Mouse (Mus musculus): ENCODE results near the gene Lrrc51.
A peak's percentile ranks its signal among the peaks of the same experiment; 100 is the strongest.
"Not testable (repeated sequence)": the region's sequence is repeated elsewhere in the genome, so short reads cannot be mapped to it uniquely, and the experiment has no call there.

Gene Lrrc51

DNA sequence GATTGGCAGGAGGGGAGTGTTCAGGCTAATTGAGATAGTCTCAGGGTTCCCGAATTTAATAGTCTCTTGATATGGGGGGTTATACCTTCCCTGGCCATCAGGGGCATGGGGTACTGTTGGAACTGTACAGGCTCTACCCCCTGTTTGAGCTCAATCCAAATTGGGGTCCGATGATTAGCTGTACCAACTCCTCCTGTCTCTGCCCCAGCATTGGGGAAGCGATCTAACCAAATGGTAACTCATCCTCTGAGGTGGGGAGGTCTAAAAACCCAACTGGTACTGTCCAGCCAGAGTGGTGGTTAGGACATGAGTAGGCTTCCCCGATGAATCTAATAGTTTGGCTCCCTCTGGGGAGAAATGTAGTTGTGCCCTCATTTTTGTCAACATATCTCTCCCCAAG, 3.3 kb upstream of the Lrrc51 start:
- DNase-seq = no peak

DNA sequence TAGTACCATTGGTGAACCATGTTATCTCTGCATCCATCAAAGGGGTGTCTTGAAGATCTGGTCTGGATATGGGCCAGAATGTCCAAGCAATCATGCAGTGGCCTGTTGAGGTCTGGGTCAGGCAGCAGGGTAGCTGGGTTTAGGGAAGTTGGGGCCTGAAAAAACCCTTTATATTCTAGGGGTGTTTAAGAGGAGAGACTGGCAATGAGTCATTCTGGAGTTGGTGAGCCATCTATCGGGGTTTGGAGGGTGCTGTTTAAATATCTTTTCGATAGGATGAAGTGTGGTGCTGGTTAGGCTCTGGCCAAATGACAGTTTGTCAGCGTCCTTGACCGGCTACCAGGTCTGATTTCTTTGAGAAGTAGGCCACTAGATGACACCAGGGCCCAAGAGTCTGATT, 2.3 kb upstream of the Lrrc51 start:
- DNase-seq = no peak

DNA sequence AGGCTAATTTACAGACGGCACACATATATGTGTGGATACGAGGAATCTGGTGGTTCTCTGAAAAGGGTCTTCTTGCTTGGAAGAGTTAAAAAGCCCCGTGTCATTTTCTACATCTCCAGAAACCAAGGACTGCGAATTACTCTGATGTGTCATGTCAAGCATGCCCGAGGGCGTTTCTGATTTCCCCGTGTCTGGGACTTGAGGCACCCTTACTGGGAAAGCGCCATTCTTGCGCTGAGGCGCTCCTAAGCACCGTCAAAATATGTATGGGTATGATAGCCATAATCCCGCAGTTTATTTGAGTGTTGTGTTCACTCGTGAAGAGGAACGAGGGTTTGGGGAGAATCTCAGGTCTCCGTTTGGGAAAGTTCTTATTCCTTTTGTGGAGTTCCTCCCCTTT, 395 bp downstream of the Lrrc51 start:
- DNase-seq = peak; percentile 62

DNA sequence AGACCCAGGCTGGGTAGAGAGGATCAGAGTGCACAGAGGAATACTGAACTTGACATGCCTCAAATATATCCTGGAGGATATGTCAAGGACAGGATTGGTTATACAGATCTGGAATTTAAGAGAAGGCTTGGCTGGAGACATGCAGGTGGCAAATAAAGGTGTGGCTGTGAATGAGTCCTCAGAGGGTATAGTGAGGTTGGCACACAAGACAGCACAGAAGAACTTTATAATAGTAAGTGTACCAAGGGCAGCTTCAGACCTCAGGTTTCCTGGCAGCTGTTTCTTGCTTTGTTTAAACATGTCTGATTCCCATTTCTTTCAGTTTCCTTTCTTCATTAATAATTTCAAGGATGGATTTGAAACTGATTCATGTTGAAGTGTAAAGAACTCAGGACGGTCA, 1.1 kb downstream of the Lrrc51 start:
- no peak for DNase-seq

DNA sequence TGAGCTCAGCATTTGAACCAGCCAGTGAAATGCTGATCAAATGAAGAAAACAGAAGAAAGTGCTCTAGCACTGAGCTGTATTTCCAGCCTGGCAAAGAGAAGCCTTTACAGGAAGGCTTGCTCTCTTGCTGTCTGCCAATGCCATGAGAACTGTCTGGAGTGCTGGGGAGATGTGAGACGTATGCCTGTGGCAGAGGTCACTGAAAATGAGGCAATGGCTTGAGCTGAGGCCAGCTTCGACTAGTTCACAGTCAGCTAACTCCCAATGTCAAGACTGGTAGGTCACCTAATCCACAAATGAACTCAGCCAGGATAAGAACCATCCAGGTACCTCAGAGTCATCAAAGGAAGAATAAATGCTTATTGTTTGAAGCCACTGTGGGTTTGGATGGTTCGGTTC, 5.6 kb downstream of the Lrrc51 start:
- no peak for DNase-seq

DNA sequence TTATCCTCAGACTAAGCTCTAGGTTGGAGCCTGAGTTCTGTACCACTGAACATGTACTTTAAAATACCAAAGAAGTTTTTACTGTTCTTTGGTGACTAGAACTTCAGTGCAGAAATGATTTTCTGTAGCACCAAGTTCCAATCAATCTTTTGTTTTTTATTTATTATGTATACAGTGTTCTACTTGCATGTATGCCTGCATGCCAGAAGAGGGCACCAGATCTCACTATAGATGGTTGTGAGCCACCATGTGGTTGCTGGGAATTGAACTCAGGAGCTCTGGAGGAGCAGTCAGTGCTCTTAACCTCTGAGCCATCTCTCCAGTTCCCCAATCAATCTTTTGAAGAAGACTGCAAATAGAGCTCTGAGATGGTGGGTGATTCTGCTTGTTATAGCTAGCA, 7.8 kb downstream of the Lrrc51 start:
- not testable (repeated sequence) for DNase-seq

DNA sequence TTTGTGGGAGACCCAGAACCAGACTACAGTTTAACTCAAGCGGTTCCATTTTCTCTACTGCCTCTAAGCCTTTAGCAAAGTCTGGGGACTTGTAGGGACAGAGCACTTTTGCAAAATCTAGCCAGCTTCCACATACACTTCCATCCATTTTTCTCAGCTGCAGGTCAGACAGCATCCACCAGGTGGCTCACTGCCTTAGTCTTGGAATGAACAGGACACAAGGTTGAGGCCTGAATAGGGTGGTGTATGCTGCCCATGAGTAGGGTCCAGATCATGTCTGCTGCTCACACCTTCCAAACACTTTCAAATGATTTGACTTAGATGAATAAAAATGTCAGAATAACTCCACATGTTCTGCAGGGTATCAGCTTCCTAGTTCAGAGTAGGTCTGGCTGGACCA, 15.6 kb downstream of the Lrrc51 start:
- DNase-seq = peak; percentile 71

DNA sequence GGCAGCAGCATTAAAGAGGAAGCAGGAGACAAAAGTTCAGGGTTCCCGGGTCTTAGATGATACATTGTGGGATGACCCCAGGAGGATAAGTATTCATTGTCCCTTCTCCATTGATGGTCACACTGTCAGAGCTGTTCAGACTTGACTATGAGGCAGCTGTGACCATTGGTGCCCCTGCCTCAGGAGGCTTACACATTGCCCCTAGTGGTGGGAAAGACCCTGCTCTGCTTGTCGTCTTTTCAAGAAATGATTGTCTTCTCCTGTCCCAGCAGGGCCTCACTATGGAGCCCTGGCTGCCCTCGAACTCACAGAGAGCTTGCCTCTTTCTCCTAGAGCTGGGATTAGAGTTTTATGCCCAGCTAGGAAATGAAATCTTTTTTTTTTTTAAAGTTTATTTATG, 21.7 kb downstream of the Lrrc51 start:
- no peak for DNase-seq

DNA sequence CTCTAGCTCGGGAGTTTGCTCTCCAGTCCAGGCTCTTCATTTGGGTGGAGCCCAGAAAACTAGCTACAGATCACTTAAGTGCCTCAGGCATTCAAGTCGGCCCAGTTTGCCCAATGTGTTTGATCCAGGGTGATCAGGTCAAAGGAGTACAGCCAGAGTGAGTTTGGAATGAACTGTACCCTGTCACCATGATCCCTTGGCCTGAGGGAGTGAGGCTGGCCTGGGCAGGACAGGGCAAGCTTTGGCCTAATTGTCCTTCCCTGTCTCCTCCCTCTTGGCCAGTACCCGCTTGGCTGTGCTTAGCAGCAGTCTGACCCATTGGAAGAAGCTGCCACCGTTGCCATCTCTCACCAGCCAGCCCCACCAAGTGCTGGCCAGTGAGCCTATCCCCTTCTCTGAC, 23.6 kb downstream of the Lrrc51 start:
- no peak for DNase-seq

DNA sequence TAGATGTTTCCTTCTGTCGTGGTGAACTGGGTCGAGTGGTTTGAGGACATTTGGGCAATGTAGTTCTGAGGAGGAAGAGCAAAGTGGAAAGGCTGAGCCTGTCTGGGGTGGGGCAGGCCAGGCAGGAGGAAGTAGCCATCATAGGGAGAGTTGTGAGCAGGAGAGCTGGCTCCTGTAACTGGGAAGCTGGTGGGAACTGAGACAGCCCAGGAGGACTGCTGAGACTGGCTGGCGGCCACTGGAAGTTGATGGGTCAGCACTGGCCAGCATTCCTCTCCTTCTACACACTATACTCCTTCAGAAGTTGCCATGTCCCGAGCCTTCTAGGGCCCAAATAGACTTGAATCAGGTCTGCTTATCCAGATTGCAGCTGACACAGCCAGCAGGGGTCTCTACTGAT, 25.3 kb downstream of the Lrrc51 start:
- no peak for DNase-seq

DNA sequence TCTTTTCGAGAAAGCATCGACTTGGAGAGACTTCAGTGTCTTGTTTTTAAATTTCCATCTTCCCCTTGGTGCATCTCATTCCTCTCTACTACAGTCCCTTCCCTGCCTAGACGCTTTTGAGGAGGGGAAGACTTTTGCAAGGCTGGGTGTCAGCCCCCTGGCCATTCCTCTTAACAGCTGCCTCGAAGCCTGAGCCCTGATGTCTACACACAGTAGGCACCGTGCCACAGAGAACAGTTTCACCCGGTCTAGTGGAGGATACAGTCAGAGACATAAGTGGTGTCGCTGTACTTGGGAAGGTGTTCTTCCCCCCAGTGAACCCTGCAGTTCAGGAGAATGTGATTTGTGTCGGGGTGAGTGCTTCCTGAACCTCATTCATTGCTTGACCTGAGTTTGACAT, 27.0 kb downstream of the Lrrc51 start:
- DNase-seq = no peak

DNA sequence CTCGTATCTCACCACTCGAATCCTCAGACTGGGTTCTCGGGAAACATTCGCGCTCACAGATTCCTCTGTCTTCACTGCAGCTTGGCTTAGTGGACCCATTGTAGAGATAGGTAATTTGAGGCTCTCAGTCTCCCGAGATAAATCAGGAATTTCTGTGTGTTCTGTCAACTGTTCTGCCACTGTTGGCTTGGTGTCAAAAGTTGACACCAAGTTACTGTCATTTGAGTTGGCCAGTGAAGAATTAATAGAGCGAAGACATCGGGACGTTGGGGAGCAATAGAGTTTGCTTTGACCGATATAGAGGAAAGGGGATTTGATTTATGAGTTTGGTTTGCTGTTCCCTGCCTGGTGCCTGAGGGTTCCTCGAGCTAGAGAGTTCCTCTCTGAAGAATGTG, 27.4 kb downstream of the Lrrc51 start, which contains the start of gene Tomt:
Gene Tomt (minus strand): TSS at position 73 of the 395 bp plus-strand sequence.
- DNase-seq = no peak

DNA sequence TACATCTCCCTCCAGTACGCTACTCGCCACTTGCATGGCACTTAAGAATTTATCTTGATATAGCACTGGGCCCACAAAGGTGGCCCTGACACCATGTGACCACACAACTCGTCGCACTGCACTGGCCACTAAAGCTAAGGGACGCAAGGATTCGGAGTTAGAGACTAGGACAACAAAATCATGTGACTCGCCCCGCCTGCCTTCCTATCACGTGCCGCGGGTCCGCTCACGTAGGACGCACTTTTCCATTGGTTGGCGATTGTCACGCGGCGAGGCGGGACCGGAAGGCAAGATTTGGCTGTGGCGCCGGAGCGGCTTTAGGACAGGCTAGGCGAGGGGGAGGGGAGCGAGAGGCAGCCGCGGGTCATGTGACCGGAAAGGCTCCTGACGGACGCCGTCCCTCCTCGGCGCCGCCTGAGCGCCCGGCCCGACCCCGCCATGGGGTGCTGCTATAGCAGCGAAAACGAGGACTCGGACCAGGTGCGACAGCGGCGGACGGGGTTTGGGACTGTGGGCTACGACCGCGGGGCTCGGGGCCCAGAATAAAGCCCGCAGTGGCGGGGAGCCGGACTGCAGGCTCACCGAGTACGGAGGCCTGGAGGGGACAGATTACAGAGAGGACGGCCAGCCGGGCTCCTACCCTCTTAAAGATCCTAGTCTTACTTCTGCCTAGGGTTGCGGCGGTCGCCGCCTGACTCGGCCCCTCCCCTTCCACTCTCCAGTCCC, 28.0 kb downstream of the Lrrc51 start, which contains the start of gene Lamtor1:
Gene Lamtor1 (plus strand): TSS at position 344 of the 726 bp plus-strand sequence.
- DNase-seq = peak; percentile 99

DNA sequence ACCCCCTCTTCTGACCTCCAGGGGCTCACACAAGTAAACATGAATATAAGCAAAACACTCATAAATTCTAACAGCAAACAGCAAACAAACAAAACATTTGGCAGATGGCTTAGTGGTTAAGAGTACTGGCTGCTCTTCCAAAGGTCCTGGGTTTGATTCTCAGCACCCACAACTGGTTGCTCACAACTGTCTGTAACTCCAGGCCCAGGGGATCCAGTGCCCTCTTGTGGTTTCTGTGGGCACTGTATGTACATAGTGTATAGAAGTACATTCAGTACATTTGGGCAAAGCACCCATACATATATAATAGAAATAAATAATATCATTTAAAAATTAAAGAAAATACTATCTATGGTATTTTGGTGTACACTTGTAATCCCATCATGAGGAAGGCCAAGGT, 30.8 kb downstream of the Lrrc51 start:
- DNase-seq = no peak

DNA sequence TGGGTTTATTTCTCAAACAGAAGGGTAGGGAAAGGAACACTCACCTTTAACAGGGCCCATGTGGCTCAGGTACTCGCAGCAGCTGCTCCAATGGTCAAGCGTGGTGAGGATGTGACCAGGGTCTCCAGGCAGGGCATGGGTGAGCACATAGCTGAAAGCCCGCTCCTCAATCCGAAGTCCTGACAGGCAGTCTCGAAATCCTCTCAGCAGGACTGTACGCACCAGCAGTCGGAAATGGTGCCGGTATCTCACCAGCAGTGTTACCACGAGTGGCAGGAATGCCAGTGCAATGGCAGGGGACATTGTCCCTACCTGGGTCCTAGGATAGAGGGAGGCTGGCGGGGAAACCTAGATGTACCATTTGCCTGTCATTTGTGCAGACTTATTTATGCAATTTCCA, 31.7 kb downstream of the Lrrc51 start:
- no peak for DNase-seq

DNA sequence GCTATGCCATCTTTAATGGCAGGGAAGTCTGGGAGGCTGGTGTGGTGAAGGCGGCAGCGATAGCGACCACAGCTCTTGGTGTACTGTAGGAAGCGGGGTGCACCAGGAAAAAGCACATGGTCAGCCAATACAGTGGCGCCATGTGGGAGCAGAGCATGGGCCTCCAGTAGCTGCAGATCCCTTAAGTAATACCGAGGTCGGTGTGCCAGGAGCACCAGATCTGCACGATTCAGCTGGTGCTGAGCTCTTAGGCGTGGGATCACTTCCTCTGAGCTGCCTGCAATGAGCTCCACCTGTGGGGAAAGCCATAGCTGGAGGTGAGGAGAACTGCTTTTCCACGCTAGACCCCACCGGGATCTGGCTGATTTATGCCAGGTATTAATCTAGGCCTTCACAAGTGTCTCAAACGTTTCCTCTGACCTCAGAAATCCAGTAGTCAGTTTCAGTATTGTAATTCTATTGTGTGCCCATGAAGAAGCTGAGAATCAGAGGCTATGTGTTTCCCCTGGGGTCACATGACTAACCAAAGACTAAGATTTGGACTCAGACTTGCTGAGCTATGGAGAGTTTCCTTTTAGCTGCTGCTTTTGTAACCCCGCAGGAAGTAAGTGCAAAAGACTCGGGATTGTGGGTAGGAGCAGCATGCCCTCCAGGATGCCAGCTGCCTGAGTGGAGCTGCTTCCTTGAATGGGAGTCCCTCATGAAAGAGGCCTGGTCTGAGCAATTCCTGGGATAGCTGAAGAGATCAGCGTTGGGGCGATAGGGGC, 33.2 kb downstream of the Lrrc51 start:
- no peak for DNase-seq

DNA sequence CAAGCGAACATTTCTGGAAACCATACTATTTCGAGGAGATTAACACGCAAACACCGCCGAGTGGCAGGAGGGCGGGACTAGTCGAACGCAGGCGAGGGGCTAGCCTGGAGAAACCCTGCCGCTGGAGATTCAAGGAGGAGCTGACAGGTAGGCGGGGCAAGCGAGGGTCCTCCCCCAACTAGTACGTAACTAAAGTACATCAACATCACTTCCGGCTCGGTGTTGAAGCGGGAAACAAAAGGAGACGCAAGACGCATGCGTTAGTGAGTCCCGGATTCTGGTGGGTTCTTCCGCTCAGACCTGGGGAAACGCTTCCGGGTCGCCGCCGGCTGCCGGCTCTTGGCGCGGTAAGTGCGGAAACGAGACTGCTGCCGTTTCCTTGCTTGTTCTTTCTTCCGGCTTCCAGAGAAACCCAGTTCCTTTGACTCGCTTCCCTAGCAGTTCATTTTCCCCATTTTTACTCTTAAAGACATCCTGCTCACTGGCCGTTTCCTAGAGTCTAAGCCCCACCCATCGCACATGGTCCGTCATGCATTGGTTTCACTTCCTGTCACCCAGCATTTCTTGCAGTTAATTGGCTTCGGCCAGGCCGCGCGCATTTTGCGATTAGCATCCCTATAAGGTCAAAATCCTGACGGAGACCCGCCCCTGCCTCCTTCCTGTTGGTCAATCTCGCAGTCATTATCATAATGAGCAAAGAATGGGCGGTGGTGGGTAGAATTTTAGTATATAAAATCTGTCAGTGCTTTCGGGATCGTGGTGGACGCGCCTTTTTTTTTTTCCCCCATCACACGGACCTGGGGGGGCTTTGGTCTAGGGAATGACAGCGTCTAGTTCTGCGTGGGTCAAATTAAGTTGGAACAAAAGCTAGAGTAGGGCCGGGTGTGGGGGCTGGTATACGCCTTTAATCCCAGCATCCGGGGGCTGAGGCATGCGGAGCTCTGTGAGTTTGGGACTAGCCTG, 37.3 kb downstream of the Lrrc51 start:
- DNase-seq = peak; percentile 98

DNA sequence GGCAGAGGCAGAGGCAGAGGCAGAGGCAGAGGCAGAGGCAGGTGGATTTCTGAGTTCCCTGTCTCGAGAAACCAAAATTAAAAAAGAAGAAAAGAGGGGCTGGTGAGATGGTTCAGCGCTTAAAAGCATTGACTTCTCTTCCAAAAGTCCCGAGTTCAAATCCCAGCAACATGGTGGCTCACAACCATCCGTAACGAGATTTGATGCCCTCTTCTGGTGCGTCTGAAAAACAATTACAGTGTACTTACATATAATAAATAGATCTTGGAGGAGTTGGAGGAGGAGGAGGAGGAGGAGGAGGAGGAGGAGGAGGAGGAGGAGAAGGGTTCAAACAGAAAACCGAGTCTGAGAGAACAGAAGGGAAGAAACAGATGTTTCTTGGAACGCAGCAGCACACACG, 38.0 kb downstream of the Lrrc51 start:
- no peak for DNase-seq

DNA sequence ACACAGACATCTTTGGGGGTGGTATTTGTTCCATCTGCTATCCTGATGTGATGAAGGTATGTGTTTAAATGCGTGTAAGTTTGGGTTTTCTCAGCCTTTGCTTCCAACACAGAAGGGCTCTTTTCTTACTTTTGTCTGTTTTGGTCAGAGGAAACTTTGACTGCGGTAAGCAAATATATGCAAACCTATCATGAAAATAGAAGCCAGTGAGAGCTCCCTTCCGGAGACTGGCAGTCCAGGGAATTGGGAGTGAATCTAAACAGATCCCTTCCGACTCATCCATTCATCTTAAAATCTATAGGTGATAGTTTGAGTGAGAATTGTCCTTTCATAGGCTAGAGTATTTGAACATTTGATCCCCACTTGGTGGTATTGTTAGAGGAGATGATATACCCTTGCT, 45.2 kb downstream of the Lrrc51 start:
- no peak for DNase-seq

DNA sequence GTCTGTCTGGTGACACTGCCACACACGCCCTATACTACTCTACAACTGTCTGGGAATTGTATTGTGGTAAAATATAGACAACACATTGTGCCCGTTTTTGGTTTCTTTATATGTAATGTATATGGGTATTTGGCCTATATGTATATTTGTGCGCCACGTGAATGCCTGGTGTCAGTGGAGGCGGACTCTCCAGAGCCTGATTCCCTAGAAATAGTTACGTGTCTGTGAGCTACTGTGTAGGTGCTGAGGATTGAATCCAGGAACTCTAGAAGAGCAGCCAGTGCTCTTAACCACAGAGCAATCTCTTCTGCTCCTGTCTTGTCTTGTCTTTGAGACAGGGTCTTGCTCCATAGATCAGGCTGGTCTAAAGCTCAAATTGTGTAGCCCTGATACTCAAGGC, 47.4 kb downstream of the Lrrc51 start:
- DNase-seq = no peak

DNA sequence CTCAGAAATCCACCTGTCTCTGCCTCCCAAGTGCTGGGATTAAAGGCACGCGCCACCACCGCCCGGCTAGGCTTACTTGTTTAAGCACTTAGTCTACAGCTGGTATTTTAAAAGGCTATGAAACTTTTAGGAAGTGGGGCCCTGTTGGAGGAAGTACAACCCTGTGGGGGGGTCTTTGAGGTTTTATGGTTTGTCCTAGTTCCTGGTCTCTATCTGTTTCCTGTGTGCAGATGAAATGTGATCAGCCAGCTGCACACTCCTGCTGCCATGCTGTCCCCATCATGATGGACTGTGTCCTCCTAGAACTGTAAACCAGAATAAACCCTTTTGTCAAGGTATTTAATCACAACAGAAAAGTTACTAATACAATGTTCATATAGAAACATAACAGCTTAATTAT, 49.5 kb downstream of the Lrrc51 start:
- no peak for DNase-seq

DNA sequence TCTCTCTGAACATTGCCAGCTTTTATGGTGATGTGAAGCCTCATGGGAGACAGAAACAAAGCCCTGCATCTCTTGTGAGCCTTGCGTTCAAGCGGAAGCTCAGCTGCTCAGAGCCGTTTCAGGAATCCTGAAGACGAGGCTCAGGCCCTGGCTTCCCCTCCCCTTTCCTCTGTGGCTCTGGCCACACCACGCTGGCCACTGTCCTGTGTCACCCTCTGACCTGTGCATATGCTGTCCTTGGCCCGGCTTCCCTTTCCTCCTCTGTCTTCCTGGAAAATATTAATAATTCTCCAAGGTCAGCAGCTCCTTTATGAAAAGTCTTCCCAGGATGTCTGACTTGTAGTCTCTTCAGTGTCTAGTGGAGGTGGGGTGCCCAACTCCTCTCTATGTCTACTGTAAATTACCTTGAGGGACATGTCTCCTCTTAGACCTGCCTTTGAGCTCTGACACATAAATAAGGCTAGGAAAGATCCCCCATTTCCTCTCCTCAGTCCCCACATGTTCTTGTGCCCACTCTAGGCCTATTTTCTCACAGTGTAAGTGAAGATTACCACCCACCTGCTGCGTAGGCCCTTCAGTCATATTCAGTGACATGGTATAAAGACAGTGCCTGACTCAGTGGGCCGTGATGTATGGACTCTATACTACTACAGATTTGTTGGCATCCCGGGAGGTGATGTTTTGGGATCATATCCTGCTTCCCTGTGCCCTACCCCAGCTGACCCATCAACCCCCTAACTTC, 51.1 kb downstream of the Lrrc51 start:
- peak; percentile 13 for DNase-seq

DNA sequence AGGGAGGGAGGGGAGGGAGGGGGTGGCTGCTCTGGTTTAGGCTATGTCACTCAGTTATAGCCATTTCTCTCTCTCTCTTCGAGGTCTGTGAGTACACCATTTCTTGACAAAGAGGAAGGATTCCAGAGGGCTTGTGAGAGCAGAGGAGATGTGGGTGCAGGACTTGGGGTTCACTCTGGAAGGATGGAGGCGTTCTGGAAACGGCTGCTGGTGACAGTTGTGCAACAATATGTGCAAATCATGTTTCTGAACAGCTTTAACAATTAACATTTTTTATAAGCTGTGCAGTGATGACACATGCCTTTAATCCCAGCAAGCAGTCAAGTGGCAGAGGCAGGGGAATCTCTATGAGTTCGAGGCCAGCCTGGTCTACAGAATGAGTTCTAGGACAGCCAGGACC, 52.8 kb downstream of the Lrrc51 start:
- no peak for DNase-seq

Measured in liver (tissue).